Mouse (Mus musculus) forebrain, embryonic 12.5 days (tissue): ENCODE data around the gene Agfg2. TPM values are rescaled to one million over a fixed set of nuclear protein-coding genes. Genes with fewer than 3 reads are reported as not detected.
A peak's percentile ranks its signal among the peaks of the same experiment; 100 is the strongest.
"Not testable (repeated sequence)": the region's sequence is repeated elsewhere in the genome, so short reads cannot be mapped to it uniquely, and the experiment has no call there.

ENCODE experiments used
- ATAC-seq: fragments of 200-750 bp; cut with Nextera tagmentation; 2 replicates; pipeline ENCODE4 v1.8.0; 2017; ENCODE audit warnings: moderate TSS enrichment; ENCODE audit not compliant: low FRiP score
- H3K27ac ChIP-seq: fragments of 300-500 bp; sonication (generic); 2 replicates; pipeline ENCODE4 v1.5.1; 2016; ENCODE audit warnings: mild to moderate bottlenecking
- H3K27me3 ChIP-seq: fragments of 300-500 bp; sonication (generic); 2 replicates; pipeline ENCODE4 v1.6.1; 2016; ENCODE audit warnings: mild to moderate bottlenecking
- H3K36me3 ChIP-seq: fragments of 300-500 bp; sonication (generic); replicated peaks from 2 replicates; pipeline ENCODE4 v1.6.1; 2016; ENCODE audit warnings: mild to moderate bottlenecking
- H3K4me1 ChIP-seq: fragments of 300-500 bp; sonication (generic); 2 replicates; pipeline ENCODE4 v1.6.1; 2016
- H3K4me2 ChIP-seq: fragments of 300-500 bp; sonication (generic); 2 replicates; pipeline ENCODE4 v1.6.1; 2016; ENCODE audit warnings: mild to moderate bottlenecking, moderate library complexity
- H3K4me3 ChIP-seq: fragments of 300-500 bp; sonication (generic); replicated peaks from 2 replicates; pipeline ENCODE4 v1.5.1; 2016; ENCODE audit warnings: mild to moderate bottlenecking
- H3K9ac ChIP-seq: fragments of 300-500 bp; sonication (generic); 2 replicates; pipeline ENCODE4 v1.6.1; 2016; ENCODE audit warnings: mild to moderate bottlenecking
- H3K9me3 ChIP-seq: fragments of 300-500 bp; sonication (generic); 2 replicates; pipeline ENCODE4 v1.6.1; 2016
- WGBS: fragments of 180-500 bp; shearing (Covaris S2); methylation state at CpG from one replicate; pipeline ENCODE4 v1.1.7; 2016; 5-methylcytosine and 5-hydroxymethylcytosine counted together
- polyA plus RNA-seq: library from polyadenylated mRNA; unstranded; fragments of >200 nt; fragmentation: Nextera tagmentation; extraction: Ambion mirVana; gene quantifications from 2 replicates; pipeline ENCODE4 v1.2.1, GENCODE M21; 2016

Gene Agfg2
- 28.2 and 31.1 TPM in 2 replicates for polyA plus RNA-seq

DNA sequence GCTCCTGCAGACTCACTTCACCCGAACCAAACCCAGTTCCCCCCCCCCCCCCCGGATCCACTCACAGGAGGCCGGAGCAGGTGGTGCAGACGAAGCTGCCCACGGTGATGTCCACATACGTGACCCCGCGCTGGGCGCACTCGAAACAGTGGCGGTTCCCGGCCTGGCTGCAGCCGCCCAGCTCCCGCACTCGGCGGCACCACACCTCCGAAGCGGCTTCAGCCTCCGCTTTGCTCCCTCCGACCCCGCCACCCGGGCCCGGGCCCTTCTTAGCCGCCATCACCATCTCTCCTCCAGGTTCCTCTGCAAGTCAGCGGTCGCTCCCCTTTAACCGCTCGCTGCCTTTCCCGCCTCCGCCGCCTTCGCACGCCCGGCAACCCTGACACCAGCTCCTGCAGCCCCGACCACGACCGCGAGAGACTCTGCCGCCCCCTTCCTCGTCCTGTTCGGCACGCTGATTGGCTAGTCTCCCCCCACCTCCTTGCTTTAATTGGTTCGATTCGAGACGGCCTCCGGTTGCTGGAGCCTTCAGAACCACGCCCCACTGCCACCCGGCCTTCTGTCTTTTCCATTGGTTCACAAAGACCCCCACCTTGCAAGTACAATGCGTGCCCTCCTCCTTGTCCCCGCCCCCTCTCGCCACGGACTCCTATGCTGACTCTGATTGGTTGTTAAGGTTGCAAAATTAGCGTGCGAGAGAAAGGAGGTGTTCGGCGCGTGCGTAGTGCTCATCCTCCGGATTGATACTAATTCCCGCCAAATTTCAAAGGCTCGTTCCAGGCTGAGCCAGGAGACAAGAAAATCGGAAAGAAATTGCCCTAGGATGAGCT is at the start of gene Agfg2:
Agfg2 (minus strand) TSS at position 433 of the 830 bp plus-strand sequence.
- no peaks in the 10 kb centered on the region for H3K9me3 ChIP-seq
- H3K4me3 ChIP-seq = peak within 1 kb of the TSS; percentile 77
- peaks cover 29% of the 10 kb centered on the region for H3K4me1 ChIP-seq
- peak; percentile 99 for ATAC-seq
- peak within 1 kb of the TSS; percentile 96 for H3K4me2 ChIP-seq
- peaks cover 11% of the 10 kb centered on the region for H3K36me3 ChIP-seq
- peak within 1 kb of the TSS; percentile 74 for H3K27ac ChIP-seq
- WGBS = under 1% methylated on average over 62 of the region's 62 CpGs
- H3K27me3 ChIP-seq = peaks cover 16% of the 10 kb centered on the region; the same call in 1 of the 2 replicates
- H3K9ac ChIP-seq = peak within 1 kb of the TSS; percentile 81

DNA sequence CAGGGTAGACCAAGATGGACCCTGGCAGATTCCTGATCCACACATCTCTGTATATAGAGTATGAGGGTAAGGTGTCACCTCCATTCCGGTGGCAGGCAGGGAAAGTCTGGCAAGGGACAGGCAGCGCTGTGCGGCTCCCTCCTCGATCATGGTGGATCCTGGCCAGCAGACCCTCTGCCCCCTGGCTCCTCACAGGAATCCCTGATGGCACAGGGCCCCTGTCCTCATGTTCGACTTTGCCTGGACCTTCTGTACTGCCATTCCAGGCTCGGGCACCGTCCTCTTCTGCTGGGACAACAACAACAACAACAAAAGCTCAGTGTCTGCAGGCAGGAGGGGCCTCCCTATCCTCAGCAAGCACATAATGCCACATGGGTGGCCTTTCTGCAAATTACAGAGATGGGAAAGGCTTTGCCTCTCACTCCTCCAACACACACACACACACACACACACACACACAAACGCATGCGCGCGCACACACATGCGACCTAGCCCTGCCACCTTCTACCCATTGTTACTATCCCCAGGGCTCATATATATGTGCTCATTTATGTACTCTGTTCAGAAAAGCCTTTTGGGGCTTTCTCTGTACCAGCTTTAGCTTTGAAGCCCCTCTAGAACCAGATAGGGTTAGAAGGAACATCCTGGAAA is 49.2 kb upstream of the Agfg2 start:
- ATAC-seq = peak; percentile 69
- H3K27ac ChIP-seq = peak overlapping the region; percentile 99
- peak overlapping the region; percentile 55 for H3K4me2 ChIP-seq
- peaks cover 59% of the 10 kb centered on the region for H3K4me1 ChIP-seq
- H3K27me3 ChIP-seq = no peaks in the 10 kb centered on the region
- no peaks in the 10 kb centered on the region for H3K9me3 ChIP-seq
- 23% methylated on average over 12 of the region's 12 CpGs for WGBS
- H3K9ac ChIP-seq = peak overlapping the region; percentile 56
- H3K36me3 ChIP-seq = peaks cover 68% of the 10 kb centered on the region
- peak overlapping the region; percentile 23 for H3K4me3 ChIP-seq

DNA sequence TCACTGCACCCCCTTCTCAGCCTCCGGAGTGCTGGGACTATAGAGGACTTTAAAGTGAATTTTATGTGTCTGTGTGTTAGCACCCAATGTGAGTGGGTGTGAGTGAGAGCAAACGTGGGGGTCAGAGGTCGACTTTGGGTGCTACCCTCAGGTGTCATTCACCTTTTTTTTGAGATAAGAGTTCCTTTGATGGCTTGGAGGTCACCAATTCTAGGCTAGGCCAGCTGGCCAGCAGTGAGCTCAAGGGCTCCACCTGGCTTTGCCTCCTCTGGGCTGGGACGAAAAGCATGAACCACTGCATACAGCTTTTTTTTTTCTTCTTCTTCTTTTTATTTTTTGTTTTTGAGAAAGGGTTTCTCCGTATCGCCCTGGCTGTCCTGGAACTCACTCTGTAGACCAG is 42.2 kb upstream of the Agfg2 start:
- Histone ChIP-seq H3K27me3 (no peaks in the 10 kb centered on the region; the same call in 1 of the 2 replicates), H3K4me2 (no peak overlapping the region), H3K9me3 (no peaks in the 10 kb centered on the region), H3K4me3 (no peak overlapping the region), H3K9ac (no peak overlapping the region), H3K4me1 (peaks cover 9% of the 10 kb centered on the region), H3K27ac (no peak overlapping the region), H3K36me3 (peaks cover 20% of the 10 kb centered on the region; the same call in 1 of the 2 replicates)
- 81% methylated on average over 6 of the region's 6 CpGs for WGBS
- ATAC-seq = no peak

DNA sequence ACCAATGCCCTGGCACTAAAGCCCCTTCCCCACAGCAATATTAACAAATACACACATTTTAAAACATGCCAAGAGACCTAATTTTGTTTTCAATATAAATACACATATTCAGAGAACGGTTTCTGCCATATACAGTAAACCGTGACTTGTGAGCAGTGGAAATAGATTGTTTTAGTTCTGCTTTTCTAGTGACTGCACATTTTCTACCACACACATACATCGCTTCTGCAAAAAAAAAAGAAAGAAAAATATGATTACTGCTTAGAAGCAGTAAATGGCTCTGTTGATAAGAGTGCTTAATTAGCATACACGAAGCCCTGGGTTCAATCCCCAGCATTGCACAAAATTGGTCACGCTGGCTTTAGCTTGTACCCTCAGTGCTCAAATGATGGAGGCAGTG is 39.3 kb upstream of the Agfg2 start:
- H3K4me3 ChIP-seq = no peak overlapping the region
- WGBS = 93% methylated on average over 5 of the region's 5 CpGs
- H3K27me3 ChIP-seq = no peaks in the 10 kb centered on the region; the same call in 1 of the 2 replicates
- 0 out of 2 replicates have a peak, but pooled peaks cover 2% of the 10 kb centered on the region for H3K36me3 ChIP-seq
- H3K9me3 ChIP-seq = no peaks in the 10 kb centered on the region
- H3K27ac ChIP-seq = no peak overlapping the region
- ATAC-seq = no peak
- H3K4me2 ChIP-seq = no peak overlapping the region
- no peak overlapping the region for H3K9ac ChIP-seq
- H3K4me1 ChIP-seq = no peaks in the 10 kb centered on the region

DNA sequence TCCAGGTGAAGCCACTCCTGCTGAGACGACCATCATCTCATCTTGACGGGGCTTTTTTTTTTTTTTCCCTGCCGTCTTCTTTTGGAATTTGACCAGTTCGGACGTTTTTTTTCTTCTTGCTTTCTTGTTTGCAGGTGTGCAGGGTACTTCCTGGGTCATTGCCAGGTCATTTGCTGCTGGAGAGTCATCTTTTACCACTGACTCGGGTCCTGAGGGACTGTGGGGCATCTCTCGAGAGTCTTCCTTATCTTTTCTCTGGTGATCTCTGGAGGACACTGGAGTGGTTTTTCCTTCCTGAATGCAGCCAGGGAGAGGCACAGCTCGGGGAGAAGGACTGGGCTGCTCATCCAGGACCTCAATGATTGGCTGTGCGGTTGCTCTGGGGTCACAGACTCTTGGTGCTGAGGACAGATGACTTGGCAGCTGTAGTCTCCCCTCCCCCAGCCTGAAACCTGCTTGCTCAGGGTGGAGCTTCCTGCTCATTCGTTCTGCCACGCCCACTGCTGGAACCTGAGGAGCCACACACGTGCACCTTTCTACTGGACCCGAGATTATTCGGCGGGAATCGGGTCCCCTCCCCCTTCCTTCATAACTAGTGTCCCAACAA is 36.1 kb upstream of the Agfg2 start:
- not testable (repeated sequence) for H3K36me3 ChIP-seq, H3K4me1 ChIP-seq, H3K27ac ChIP-seq, H3K27me3 ChIP-seq, ATAC-seq, H3K9ac ChIP-seq, H3K4me3 ChIP-seq, H3K9me3 ChIP-seq
- 25% methylated on average over 10 of the region's 16 CpGs for WGBS
- H3K4me2 ChIP-seq = peak overlapping the region; percentile 25

DNA sequence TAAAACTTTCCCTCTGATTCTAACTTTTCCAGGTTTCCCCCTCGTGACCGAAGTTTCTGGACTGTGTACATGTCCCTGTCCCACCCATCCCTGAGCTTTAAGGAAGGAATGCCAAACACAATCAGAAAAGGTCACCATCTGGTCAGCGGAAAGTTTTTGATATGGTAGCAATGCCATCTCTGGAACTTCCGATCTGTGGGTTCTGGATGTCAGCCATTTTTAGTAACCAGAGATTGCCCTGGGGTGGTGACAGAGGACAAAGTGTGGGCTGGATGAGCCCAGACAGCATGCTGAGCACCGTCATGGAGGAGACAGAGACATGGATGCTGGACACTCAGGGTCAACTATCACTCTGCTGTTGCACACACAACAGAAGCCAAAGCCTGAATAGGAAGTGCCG is 34.6 kb upstream of the Agfg2 start:
- H3K9me3 ChIP-seq = no peaks in the 10 kb centered on the region
- no peaks in the 10 kb centered on the region for H3K36me3 ChIP-seq
- H3K9ac ChIP-seq = no peak overlapping the region
- H3K4me1 ChIP-seq = no peaks in the 10 kb centered on the region
- ATAC-seq = no peak
- H3K27ac ChIP-seq = no peak overlapping the region
- 94% methylated on average over 6 of the region's 6 CpGs for WGBS
- no peak overlapping the region for H3K4me3 ChIP-seq
- H3K27me3 ChIP-seq = no peaks in the 10 kb centered on the region; the same call in 1 of the 2 replicates
- H3K4me2 ChIP-seq = no peak overlapping the region

DNA sequence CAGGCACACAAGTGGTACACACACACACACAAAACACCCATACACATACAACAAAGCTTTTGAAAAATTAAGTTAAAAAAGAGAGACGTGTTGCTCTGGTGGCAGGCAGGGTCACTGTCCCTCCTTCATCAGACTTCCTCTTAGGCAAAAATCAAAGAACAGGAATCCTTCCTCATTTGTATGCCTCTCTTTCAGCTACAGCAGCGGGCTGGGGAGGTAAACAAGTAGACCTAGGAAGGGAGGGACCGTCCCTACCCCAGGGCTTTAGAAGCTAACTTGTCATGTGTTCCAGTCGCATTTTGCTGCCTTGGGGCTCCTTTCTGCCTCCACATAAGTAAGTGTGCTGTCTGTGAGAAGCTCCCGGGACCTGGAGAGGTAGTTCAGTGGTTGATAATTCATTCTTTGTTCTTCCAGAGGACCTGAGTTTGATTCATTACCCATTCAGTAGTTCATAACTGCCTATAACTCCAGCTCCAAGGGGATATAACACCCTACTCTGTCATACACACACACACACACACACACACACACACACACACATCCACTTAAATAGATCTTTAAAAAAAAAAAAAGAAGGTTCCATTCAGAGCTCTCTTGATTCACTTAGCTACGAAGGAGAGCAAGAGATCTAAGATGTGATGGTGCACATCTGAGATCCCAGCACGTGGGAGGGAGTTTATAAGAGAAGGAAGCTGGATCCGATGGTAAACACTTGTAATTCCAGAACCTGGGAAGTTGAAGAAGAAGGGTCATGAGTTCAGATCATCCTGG is 33.7 kb upstream of the Agfg2 start:
- Histone ChIP-seq H3K4me3 (no peak overlapping the region), H3K9ac (no peak overlapping the region), H3K9me3 (no peaks in the 10 kb centered on the region), H3K4me1 (no peaks in the 10 kb centered on the region), H3K36me3 (no peaks in the 10 kb centered on the region), H3K27ac (no peak overlapping the region), H3K4me2 (no peak overlapping the region), H3K27me3 (no peaks in the 10 kb centered on the region; the same call in 1 of the 2 replicates)
- 64% methylated on average over 8 of the region's 8 CpGs for WGBS
- ATAC-seq = no peak

DNA sequence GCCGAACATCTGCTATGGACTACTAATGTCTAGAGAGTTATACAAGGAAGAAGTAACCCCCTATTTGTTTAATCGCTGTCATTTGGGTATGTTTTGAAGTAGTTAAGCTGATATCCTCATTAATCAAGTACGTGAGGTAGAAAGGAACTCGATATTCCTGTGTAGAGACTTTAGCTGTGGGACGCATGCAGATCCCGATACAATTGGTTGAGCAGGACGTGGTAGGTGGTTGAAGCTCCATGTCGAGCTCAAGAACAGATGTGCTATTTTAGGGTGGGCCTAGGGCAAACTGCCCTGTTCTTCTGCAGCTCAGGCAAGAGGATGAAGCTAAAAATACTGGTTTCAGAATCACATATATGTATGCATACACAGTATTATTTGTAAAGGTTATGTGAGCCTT is 31.2 kb upstream of the Agfg2 start:
- H3K27ac ChIP-seq = no peak overlapping the region
- H3K27me3 ChIP-seq = no peaks in the 10 kb centered on the region
- no peak overlapping the region for H3K4me3 ChIP-seq
- no peak overlapping the region for H3K9ac ChIP-seq
- H3K4me2 ChIP-seq = no peak overlapping the region
- ATAC-seq = no peak
- H3K36me3 ChIP-seq = no peaks in the 10 kb centered on the region
- WGBS = 79% methylated on average over 8 of the region's 8 CpGs
- H3K4me1 ChIP-seq = no peaks in the 10 kb centered on the region
- H3K9me3 ChIP-seq = no peaks in the 10 kb centered on the region

DNA sequence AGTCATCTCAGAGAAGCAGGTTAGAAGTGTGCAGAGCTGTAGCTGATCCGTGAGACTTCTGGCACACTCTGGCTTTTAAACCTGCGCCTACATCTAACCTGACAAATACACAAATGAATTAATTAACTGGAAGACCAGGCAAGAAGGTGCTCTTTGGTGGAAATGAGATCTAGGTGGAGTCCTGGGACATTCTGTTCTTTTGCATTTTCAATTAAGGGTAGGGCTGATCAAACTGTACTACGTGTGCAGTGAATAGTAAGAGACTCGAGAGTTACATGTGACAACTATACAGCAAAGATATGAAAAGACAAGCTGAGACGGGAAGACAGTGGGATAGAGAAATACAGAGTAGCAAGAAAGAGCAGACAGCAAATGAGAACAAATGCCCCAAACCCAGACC is 28.9 kb upstream of the Agfg2 start:
- no peak overlapping the region for H3K9ac ChIP-seq
- H3K4me3 ChIP-seq = no peak overlapping the region
- H3K4me2 ChIP-seq = no peak overlapping the region
- no peaks in the 10 kb centered on the region for H3K9me3 ChIP-seq
- no peaks in the 10 kb centered on the region for H3K36me3 ChIP-seq
- H3K4me1 ChIP-seq = no peaks in the 10 kb centered on the region
- no peak overlapping the region for H3K27ac ChIP-seq
- no peak for ATAC-seq
- 84% methylated on average over 5 of the region's 5 CpGs for WGBS
- no peaks in the 10 kb centered on the region for H3K27me3 ChIP-seq

DNA sequence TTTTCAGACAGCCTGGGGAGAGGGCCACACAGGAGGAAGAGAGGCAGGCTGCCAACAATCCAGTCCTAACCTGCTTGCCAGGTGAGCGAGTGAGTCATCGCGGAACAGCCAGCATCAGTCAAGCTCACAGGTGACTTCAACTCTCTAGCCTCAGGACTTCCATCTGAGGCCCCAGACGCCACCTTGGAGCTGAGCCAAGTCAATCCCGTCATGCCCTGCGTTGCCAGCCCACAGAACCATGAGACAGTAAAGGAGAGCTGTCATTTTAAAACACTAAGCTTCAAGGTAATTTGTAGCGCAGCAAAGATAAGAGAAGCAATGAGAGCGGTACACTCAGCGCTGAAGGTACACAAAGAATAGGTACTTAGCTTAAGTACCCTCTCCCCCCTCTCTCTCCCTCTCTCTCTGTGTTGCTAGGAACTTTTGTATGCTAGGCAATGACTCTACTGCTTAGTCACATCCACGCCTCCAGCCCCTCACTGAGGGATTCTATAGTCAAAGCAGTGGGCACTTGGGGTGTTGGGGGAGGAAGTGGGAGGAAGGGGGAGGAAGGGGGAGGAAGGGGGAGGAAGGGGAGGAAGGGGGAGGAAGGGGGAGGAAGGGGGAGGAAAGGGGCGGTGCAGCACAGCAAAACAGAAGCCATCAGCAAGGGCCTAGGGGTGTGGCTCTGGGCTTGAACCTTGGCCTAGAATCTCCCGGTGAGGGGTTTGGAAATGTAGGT is 22.5 kb upstream of the Agfg2 start:
- Histone ChIP-seq H3K36me3 (no peaks in the 10 kb centered on the region), H3K4me3 (no peak overlapping the region), H3K9ac (no peak overlapping the region), H3K27me3 (no peaks in the 10 kb centered on the region), H3K4me2 (no peak overlapping the region; the same call in 1 of the 2 replicates), H3K4me1 (peaks cover 24% of the 10 kb centered on the region), H3K9me3 (no peaks in the 10 kb centered on the region), H3K27ac (peak overlapping the region; percentile 36; the same call in 1 of the 2 replicates)
- no peak for ATAC-seq
- WGBS = 73% methylated on average over 11 of the region's 12 CpGs

DNA sequence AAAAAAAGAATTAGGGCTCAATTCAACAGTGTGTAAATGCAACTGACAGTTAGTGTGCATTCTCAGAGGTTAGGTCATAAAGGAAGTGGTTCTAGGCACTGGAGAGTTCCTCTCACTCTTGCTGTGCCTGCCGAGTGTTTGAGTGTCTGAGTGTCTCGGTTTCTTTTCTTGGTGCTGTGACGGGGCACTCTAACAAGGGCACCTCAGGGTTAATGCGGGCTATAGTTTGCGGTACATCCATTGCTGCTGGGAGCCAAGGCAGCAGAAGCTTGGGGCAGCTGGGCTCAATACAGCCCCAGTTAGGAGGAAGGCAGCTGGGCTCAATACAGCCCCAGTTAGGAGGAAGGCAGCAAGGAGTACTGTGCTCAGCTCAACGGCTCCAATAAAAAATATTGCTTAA is 20.7 kb upstream of the Agfg2 start:
- Histone ChIP-seq H3K27ac (no peak overlapping the region), H3K36me3 (no peaks in the 10 kb centered on the region), H3K4me1 (peaks cover 24% of the 10 kb centered on the region), H3K9ac (no peak overlapping the region), H3K27me3 (no peaks in the 10 kb centered on the region), H3K4me3 (no peak overlapping the region), H3K9me3 (no peaks in the 10 kb centered on the region), H3K4me2 (no peak overlapping the region)
- ATAC-seq = no peak
- WGBS = 51% methylated on average over 6 of the region's 6 CpGs
